ENCODE assay signal across 8 mouse cellular contexts in genomic region chr7:73537228-73537627, GRCm38 (mm10). TPM values are rescaled to one million over a fixed set of nuclear protein-coding genes. Genes with fewer than 3 reads are reported as not detected.
DNase-seq lines count a peak whose midpoint lies in the region; ATAC-seq lines count a peak whose summit lies in the region.

No protein-coding gene starts in this region.

- H3K27me3 ChIP-seq in kidney, embryonic 16.5 days (ENCODE audit: insufficient read depth, low read length): no peaks in the 10 kb centered on the region
- no peaks in the 10 kb centered on the region for H3K27me3 ChIP-seq in embryonic facial prominence, embryonic 10.5 days (replicated peaks; ENCODE audit: low read depth, poor library complexity, severe bottlenecking)
- no peaks in the 10 kb centered on the region for H3K27me3 ChIP-seq in hindbrain, embryonic 16.5 days (replicated peaks; ENCODE audit: control insufficient read depth, insufficient read depth, low read length)
- no peaks in the 10 kb centered on the region for H3K27me3 ChIP-seq in midbrain, embryonic 14.5 days (ENCODE audit: control insufficient read depth, insufficient read depth, low read length)

- peak overlapping the region; percentile 55 for H3K4me3 ChIP-seq in kidney, embryonic 16.5 days (ENCODE audit: low read length)
- peak overlapping the region; percentile 76 for H3K4me3 ChIP-seq in embryonic facial prominence, embryonic 10.5 days
- H3K4me3 ChIP-seq in hindbrain, embryonic 16.5 days (ENCODE audit: low read length): peak overlapping the region; percentile 47
- H3K4me3 ChIP-seq in midbrain, embryonic 14.5 days (replicated peaks; ENCODE audit: low read depth, low read length): peak overlapping the region; percentile 47

- peaks cover 38% of the 10 kb centered on the region for H3K4me1 ChIP-seq in kidney, embryonic 16.5 days (ENCODE audit: insufficient read depth, low read length)
- H3K4me1 ChIP-seq in embryonic facial prominence, embryonic 10.5 days: peaks cover 41% of the 10 kb centered on the region
- peaks cover 36% of the 10 kb centered on the region for H3K4me1 ChIP-seq in hindbrain, embryonic 16.5 days (ENCODE audit: control insufficient read depth, insufficient read depth, low read depth, low read length)
- H3K4me1 ChIP-seq in midbrain, embryonic 14.5 days (ENCODE audit: control insufficient read depth, insufficient read depth, low read length): peaks cover 22% of the 10 kb centered on the region

- no peak for DNase-seq in kidney, adult 9 months
- DNase-seq in embryonic facial prominence, embryonic 10.5 days (ENCODE audit: low spot score): no peak
- DNase-seq in midbrain, embryonic 14.5 days: no peak
- DNase-seq in left cerebral cortex, adult 18-20 months (ENCODE audit: low spot score in 2 of 2): no peak
- no peak for DNase-seq in cerebellum, adult 11 months
- no peak for DNase-seq in layer of hippocampus, adult 18-20 months (ENCODE audit: low spot score in 2 of 2)

- H3K9me3 ChIP-seq in kidney, embryonic 16.5 days (ENCODE audit: low read length): no peaks in the 10 kb centered on the region
- H3K9me3 ChIP-seq in embryonic facial prominence, embryonic 10.5 days: no peaks in the 10 kb centered on the region
- no peaks in the 10 kb centered on the region for H3K9me3 ChIP-seq in hindbrain, embryonic 16.5 days (ENCODE audit: control insufficient read depth, low read length)
- no peaks in the 10 kb centered on the region for H3K9me3 ChIP-seq in midbrain, embryonic 14.5 days (ENCODE audit: control insufficient read depth, low read length)

- H3K9ac ChIP-seq in kidney, embryonic 16.5 days (replicated peaks; ENCODE audit: low read length): peak overlapping the region; percentile 62
- peak overlapping the region; percentile 57 for H3K9ac ChIP-seq in hindbrain, embryonic 16.5 days (ENCODE audit: low read depth, low read length)
- H3K9ac ChIP-seq in midbrain, embryonic 14.5 days (replicated peaks; ENCODE audit: low read length): peak overlapping the region; percentile 63

- H3K27ac ChIP-seq in kidney, embryonic 16.5 days (ENCODE audit: low read length): peak overlapping the region; percentile 98
- peak overlapping the region; percentile 93 for H3K27ac ChIP-seq in embryonic facial prominence, embryonic 10.5 days (replicated peaks)
- peak overlapping the region; percentile 68 for H3K27ac ChIP-seq in hindbrain, embryonic 16.5 days (ENCODE audit: low read depth, low read length)
- H3K27ac ChIP-seq in midbrain, embryonic 14.5 days (replicated peaks; ENCODE audit: low read depth, low read length): peak overlapping the region; percentile 95

- H3K4me2 ChIP-seq in kidney, embryonic 16.5 days (replicated peaks; ENCODE audit: low read depth, low read length): peak overlapping the region; percentile 62
- H3K4me2 ChIP-seq in hindbrain, embryonic 16.5 days (ENCODE audit: low read length): peak overlapping the region; percentile 82
- H3K4me2 ChIP-seq in midbrain, embryonic 14.5 days (ENCODE audit: low read length): peak overlapping the region; percentile 85

- no peaks in the 10 kb centered on the region; the same call in 1 of the 2 replicates for H3K36me3 ChIP-seq in kidney, embryonic 16.5 days (ENCODE audit: insufficient read depth, low read length)
- peaks cover 27% of the 10 kb centered on the region for H3K36me3 ChIP-seq in embryonic facial prominence, embryonic 10.5 days (replicated peaks)
- no peaks in the 10 kb centered on the region for H3K36me3 ChIP-seq in hindbrain, embryonic 16.5 days (ENCODE audit: control insufficient read depth, insufficient read depth, low read length)
- no peaks in the 10 kb centered on the region for H3K36me3 ChIP-seq in midbrain, embryonic 14.5 days (ENCODE audit: control insufficient read depth, insufficient read depth, low read length)

- WGBS in kidney, embryonic 16.5 days: 12% methylated on average over 10 of the region's 10 CpGs
- 26% methylated on average over 10 of the region's 10 CpGs for WGBS in embryonic facial prominence, embryonic 10.5 days
- WGBS in hindbrain, embryonic 16.5 days: 16% methylated on average over 10 of the region's 10 CpGs
- 18% methylated on average over 10 of the region's 10 CpGs for WGBS in midbrain, embryonic 14.5 days

- no peak for ATAC-seq in kidney, embryonic 16.5 days (ENCODE audit: low FRiP score, low TSS enrichment)
- ATAC-seq in hindbrain, embryonic 16.5 days: peak; percentile 0; the same call in 1 of the 2 replicates
- 0 out of 2 replicates have a peak, but pooled peaks have one; percentile 0 for ATAC-seq in midbrain, embryonic 14.5 days (ENCODE audit: low FRiP score, low TSS enrichment)

RNA-seq across cellular contexts. Expression of gene Chd2, which starts 4.4 kb away (rescaled TPM):
- 45.3 and 59.0 TPM in 2 replicates for polyA plus RNA-seq in kidney, embryonic 16.5 days (2015; fragmentation: Nextera tagmentation; extraction: Ambion mirVana)
- 49.2 and 54.8 TPM in 2 replicates for polyA plus RNA-seq in embryonic facial prominence, embryonic 10.5 days (2016; fragmentation: Nextera tagmentation; extraction: Ambion mirVana)
- polyA plus RNA-seq in hindbrain, embryonic 16.5 days (2015; fragmentation: Nextera tagmentation; extraction: Ambion mirVana): 34.0 and 35.3 TPM in 2 replicates
- 35.9 and 49.8 TPM in 2 replicates for polyA plus RNA-seq in midbrain, embryonic 14.5 days (2014; fragmentation: Nextera tagmentation; extraction: Ambion mirVana)
- total RNA-seq in left cerebral cortex, adult 18-20 months (2021): 10 to 100 TPM; 50.2 to 57.2 TPM
- 10 to 100 TPM; 50.7 to 55.7 TPM for total RNA-seq in layer of hippocampus, adult 18-20 months (2021)
